17 mouse cellular contexts compared by ENCODE assay signal in genomic region chr13:75598186-75598585, GRCm38 (mm10).
"Had no signal": no experiment of that assay in that cellular context is flagged by ENCODE, and none has a peak within 500 bp of the region (broad histone marks: within the 10 kb centered on the region; RNA-seq: fewer than 3 reads in every experiment).

No protein-coding gene starts in this region.

- H3K4me3 ChIP-seq: limb, embryonic 10.5 days; limb, embryonic 13.5 days; liver, embryonic 13.5 days had no signal

- H3K9ac ChIP-seq: limb, embryonic 13.5 days; liver, embryonic 13.5 days had no signal

- H3K4me1 ChIP-seq: limb, embryonic 10.5 days; limb, embryonic 13.5 days; liver, embryonic 13.5 days had no signal

- H3K36me3 ChIP-seq: limb, embryonic 10.5 days; limb, embryonic 13.5 days; liver, embryonic 13.5 days had no signal

- H3K27ac ChIP-seq: limb, embryonic 10.5 days; limb, embryonic 13.5 days; liver, embryonic 13.5 days; stomach, postnatal 0 days had no signal

- H3K27me3 ChIP-seq: limb, embryonic 13.5 days; liver, embryonic 13.5 days had no signal

- H3K4me2 ChIP-seq: limb, embryonic 13.5 days; liver, embryonic 13.5 days; midbrain, embryonic 11.5 days had no signal

- DNase-seq: kidney, postnatal 14 days; kidney, postnatal 4 days; liver; liver, embryonic 13.5 days; lung, adult 2 months; lung, postnatal 14 days; lung, postnatal 4 days; midbrain, embryonic 14.5 days; right cerebral cortex, adult 18-20 months; right cerebral cortex, postnatal 14 days; right cerebral cortex, postnatal 4 days; thymus, adult 2 months; thymus, postnatal 14 days had no signal

- H3K9me3 ChIP-seq: limb, embryonic 10.5 days; limb, embryonic 13.5 days; liver, embryonic 13.5 days had no signal
